Mouse (Mus musculus): ENCODE results near the gene Brd2.

GRCm38 (mm10) chr17:34072091-34072490 lies 50.3 kb downstream of the Brd2 start:
- TF ChIP-seq CTCF (conservative IDR thresholded peaks at IDR 0.05; ENCODE audit: low read length): no peak
- TF ChIP-seq NANOG (IDR thresholded peaks at IDR 0.05; ENCODE audit: borderline replicate concordance, low read length): no peak
- no peak for TF ChIP-seq POU5F1 (IDR thresholded peaks at IDR 0.05; ENCODE audit: borderline replicate concordance, low read length)
